Mouse (Mus musculus) regulatory T cell (primary cell): ENCODE measurements around the gene Adamtsl4.

Experiments used
- in situ Hi-C: fragments of 300-600 bp; cut with MboI, MseI; formaldehyde crosslinking; loops from one replicate; pipeline ENCODE4 v1.15.1; 2025; ENCODE audit warnings: high pct_unique_total_duplicates

The Adamtsl4 gene

DNA sequence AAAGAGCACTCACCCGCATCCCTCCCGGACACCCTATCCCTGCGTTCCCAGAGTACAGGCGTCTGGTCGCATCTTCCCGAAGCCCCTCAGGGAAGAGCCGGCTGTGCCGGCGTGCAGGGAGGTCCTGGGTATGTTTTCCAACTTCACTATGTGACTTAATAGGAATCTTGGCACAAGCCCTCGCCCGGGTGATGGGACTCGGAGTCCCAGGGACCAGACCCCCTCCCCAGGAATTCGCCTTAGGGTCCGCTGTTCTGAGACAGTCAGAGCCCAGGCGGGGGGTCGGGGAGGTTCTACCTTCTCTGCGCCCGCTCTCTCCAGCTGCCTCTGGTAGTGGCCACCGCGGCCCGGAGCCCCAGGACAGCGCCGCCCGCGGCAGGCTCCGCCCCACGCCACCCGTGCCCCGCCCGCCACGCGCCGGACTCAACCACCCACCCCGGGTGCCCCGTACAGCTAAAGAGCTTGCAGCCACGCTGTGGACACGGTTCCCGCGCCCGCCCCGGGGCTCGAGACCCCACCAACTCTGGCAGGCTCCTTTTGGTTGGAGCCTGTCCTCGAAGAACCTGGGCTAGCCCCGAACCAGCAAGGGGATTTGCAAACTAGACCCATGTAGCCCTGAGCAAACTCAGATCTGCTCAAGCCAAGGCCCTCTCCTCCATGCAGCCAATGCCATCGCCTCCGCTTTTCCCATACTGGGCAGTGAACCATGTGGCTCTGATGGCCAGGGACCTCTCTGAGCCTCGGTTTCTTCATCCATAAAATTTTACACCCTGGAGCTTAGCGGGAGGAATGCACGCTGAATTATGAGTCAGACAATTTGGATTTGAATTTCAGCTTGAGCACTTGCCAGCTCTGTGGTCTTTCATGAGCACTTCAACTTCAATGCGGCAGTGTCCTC lies at the start of gene Adamtsl4:
Gene Adamtsl4 (minus strand): TSS at position 394 of the 898 bp plus-strand sequence.
- in situ Hi-C loops = no loop called here

- in situ Hi-C loops = no loop called here
Measured at GRCm38 (mm10) chr3:95735071-95735670, 47.5 kb upstream of the Adamtsl4 start.

DNA sequence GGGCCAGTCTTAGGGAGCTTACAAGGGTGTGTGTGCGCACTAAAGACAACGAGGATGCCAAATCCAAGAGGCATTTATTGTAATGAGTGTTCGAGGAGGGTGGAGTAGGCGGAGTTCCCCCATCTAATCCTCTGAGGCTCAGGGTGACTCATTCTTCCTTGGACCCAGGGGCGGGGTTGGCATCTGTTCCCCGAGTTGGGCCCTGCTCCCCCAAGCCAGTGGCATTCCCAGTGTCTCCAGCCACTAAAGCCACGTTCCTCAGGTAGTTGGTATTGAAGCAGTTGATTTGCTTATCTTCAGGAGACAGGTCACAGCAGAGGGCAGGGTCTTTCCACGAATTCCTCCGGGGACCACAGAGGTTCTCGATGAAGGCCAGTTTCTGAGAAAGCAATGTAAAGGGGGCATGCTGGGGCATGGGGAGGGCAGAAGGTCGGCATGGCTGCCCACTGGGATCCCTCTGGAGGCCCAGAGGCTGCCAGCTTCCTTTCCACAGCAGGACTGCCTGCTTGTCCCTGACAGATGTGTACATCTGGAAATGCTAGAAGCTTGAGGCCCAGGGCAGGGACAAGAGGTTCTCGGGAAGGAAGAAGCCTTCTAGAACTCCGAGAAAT lies 46.5 kb upstream of the Adamtsl4 start:
- in situ Hi-C loops = no loop called here

GRCm38 (mm10) chr3:95732744-95733521 lies 45.2 kb upstream of the Adamtsl4 start:
- in situ Hi-C loops = no loop called here

- in situ Hi-C loops = no loop called here
Measured at GRCm38 (mm10) chr3:95732297-95732696, 44.6 kb upstream of the Adamtsl4 start.

DNA sequence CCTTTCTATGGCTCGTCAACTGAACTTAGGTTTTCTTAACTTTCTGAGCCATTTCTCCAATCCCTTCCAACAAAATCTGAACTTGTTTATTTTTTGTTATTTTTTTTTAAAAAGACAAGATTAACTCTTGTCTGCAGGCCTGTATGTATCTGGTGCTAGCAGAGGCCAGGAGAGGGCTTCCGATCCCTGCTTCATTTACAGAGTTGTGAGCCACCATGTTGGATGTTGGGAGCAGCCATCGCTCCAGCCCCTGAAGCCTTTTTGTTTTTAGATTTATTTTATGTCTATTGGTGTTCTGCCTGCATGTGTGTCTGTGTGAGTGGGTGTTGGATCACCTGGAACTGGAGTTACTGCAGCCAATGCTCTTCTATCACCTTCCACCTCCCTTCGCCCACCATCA lies 44.1 kb upstream of the Adamtsl4 start:
- in situ Hi-C loops = no loop called here

DNA sequence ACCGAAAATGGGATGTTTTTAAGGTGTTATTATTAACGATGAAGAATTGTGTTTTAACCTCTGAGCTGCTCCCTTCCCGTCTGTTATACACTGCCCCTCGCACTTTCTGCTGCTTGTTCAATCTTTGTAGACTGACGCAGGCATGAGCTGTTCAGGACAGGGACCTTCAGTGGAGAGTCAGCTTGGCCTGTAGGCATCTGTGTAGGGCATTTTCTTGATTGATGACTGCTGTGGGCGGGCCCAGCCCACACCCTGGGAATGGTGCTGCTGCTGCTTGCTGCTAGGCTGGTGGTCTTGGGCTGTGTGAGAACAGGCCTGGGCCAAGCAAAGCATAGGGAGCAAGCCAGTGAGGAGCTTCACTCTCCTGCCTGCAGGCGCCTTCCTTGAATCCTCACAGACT lies 42.7 kb upstream of the Adamtsl4 start:
- in situ Hi-C loops = no loop called here

DNA sequence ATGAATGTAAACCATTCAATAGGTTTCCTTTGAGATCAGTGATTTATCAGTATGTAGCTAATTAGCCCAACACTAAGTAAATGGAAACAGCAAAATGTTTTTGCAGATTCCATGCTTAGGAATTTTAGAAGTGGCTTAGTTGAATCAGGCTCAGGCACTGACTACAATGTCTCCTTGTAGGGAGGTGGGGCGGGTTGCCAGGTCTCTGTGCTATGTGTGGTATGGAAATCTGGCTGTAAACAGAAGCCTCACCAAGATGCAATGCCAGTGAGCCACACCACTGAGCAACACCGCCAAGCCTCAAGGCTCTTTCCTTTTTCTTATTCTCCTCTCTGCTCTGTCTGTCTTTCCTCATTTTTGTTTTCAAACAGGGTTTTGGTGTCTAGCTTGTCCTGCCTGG lies 41.2 kb upstream of the Adamtsl4 start:
- in situ Hi-C loops = loop anchor here (10.0 kb wide), 1 partner anchor 974 kb away; no protein-coding TSS in a partner anchor

GRCm38 (mm10) chr3:95726696-95727358 lies 39.1 kb upstream of the Adamtsl4 start:
- in situ Hi-C loops = loop anchor here (10.0 kb wide), 1 partner anchor 972 kb away; no protein-coding TSS in a partner anchor

DNA sequence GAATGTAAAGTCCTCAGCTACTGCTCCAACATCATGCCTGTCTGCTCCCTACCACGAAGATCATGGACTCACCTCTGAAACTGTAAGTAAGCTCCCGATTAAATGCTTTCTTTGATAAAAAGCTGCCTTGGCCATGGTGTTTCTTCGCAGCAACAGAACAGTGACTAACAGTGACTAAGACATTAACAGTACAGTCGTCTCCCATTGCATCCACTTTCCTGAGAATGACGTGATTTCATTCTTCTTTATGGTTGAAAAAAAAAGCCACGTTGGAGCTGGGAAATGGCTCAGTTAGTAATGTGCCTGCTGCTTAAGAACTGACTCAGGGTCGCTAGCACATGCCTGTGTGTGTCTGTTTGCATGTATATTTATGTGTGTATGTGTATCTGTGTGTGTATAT lies 38.1 kb upstream of the Adamtsl4 start:
- in situ Hi-C loops = loop anchor here (10.0 kb wide), 1 partner anchor 971 kb away; no protein-coding TSS in a partner anchor

- in situ Hi-C loops = loop anchor here (10.0 kb wide), 1 partner anchor 968 kb away; no protein-coding TSS in a partner anchor
Measured at GRCm38 (mm10) chr3:95722386-95722785, 34.7 kb upstream of the Adamtsl4 start.

- in situ Hi-C loops = no loop called here
Measured at GRCm38 (mm10) chr3:95718153-95718552, 30.4 kb upstream of the Adamtsl4 start.

DNA sequence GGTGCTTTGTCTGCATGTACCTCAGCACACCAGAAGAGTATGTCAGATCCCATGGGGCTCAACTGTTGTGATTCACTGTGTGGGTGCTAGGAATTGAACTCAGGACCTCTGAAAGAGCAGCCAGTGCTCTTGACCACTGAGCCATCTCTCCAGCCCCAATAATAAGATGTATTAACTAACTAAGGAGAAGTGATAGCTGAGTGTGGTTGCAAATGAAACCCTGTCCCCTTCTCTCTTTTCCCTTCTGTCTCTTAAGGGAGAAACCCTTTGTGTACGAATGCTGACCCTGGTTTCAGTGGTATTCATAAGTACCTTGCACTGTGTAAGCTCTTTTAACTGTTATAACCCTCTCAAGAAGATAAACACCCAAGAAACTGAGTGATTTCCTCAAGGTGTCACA lies 28.4 kb upstream of the Adamtsl4 start:
- in situ Hi-C loops = no loop called here

GRCm38 (mm10) chr3:95709967-95710366 lies 22.2 kb upstream of the Adamtsl4 start:
- in situ Hi-C loops = no loop called here

DNA sequence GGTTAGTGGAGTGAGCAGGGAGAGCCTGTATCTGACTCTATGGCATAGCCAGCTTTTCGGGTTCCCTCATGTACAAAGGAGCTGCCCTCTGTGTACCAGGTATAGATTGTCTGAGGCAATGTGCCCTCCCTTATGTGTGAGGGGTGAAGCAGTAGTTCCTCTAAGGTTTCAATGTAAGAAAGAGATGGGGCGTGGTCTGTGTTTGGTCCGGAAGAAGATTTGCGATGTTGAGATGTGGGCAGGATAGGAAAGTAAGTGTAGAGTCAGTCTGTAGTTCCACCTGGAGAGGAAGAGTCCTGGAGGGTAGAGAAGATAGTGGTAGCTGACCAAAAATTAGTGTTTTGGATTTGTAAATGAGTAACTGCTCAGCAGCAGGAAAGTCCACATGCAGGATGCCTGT lies 21.3 kb upstream of the Adamtsl4 start:
- in situ Hi-C loops = no loop called here

DNA sequence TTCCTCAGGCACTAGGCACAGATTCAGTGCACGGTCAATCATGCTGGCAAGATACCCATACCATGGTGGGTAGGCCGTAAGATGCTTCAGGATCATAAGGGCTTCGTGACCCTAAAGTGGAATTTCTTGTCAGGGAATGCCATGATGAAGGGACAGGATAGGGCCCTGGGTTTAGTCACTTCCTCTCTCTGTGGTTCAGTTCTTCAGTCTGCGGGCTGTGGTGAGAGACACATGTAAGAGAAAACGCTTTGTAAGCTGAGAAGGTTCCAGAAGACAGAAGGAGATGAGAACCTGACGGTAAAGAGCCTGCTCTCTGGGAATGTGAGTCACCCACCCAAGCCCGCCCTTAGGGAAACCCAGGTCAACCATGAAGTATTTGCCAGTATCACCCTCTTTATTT lies 19.8 kb upstream of the Adamtsl4 start:
- in situ Hi-C loops = no loop called here

- in situ Hi-C loops = no loop called here
Measured at GRCm38 (mm10) chr3:95706273-95706672, 18.6 kb upstream of the Adamtsl4 start.

- in situ Hi-C loops = loop anchor here (5.0 kb wide), 1 partner anchor 418 kb away; no protein-coding TSS in a partner anchor
Measured at GRCm38 (mm10) chr3:95704612-95705011, 16.9 kb upstream of the Adamtsl4 start.

- in situ Hi-C loops = loop anchor here (5.0 kb wide), 1 partner anchor 419 kb away; no protein-coding TSS in a partner anchor
Measured at GRCm38 (mm10) chr3:95703276-95703675, 15.6 kb upstream of the Adamtsl4 start.

GRCm38 (mm10) chr3:95701877-95702540 lies 14.3 kb upstream of the Adamtsl4 start:
- in situ Hi-C loops = loop anchor here (5.0 kb wide), 1 partner anchor 420 kb away; no protein-coding TSS in a partner anchor
